ENCODE assay signal across 15 mouse cellular contexts in genomic region chrX:143030371-143031010, GRCm38 (mm10).
A peak's percentile ranks its signal among the peaks of the same experiment; 100 is the strongest.
DNase-seq lines count a peak whose midpoint lies in the region; ATAC-seq lines count a peak whose summit lies in the region.
"Had no signal": no experiment of that assay in that cellular context is flagged by ENCODE, and none has a peak within 500 bp of the region (broad histone marks: within the 10 kb centered on the region; RNA-seq: fewer than 3 reads in every experiment).

No protein-coding gene starts in this region.

- H3K4me3 ChIP-seq in lung, embryonic 15.5 days, result no peak overlapping the region

- ATAC-seq in lung, embryonic 15.5 days (ENCODE audit: borderline replicate concordance, extremely low read depth, low FRiP score, low TSS enrichment), result no peak
- ATAC-seq: forebrain, embryonic 14.5 days had no signal

- 0 out of 2 replicates have a peak, but pooled peaks cover 4% of the 10 kb centered on the region for H3K27me3 ChIP-seq in lung, embryonic 15.5 days

- no peaks in the 10 kb centered on the region for H3K4me1 ChIP-seq in lung, embryonic 15.5 days

- H3K27ac ChIP-seq in lung, embryonic 15.5 days, result no peak overlapping the region

- 0 out of 2 replicates have a peak overlapping the region, but pooled peaks have one; percentile 8 for H3K4me2 ChIP-seq in lung, embryonic 15.5 days
- H3K4me2 ChIP-seq: heart, embryonic 11.5 days had no signal

- H3K36me3 ChIP-seq in lung, embryonic 15.5 days, result no peaks in the 10 kb centered on the region
- H3K36me3 ChIP-seq: G1E had no signal

- peak; percentile 21 for DNase-seq in embryo, embryonic 10 days (ENCODE audit: low spot score)
- DNase-seq in embryo, embryonic 11 days, result no peak
- DNase-seq in lung, adult 18-20 months, result no peak
- peak; percentile 12 for DNase-seq in embryo, embryonic 10.5 days (ENCODE audit: low spot score)
- peak; percentile 38 for DNase-seq in naive thymus-derived CD4-positive, alpha-beta T cell, adult 2 months (ENCODE audit: low read depth)
- no peak for DNase-seq in right cerebral cortex, postnatal 10 days (ENCODE audit: low spot score in 2 of 2)
- DNase-seq in left cerebral cortex, adult 8-10 months (ENCODE audit: low spot score in 2 of 2), result no peak
- DNase-seq: cerebellum, adult 9-10 months; kidney, postnatal 36 days; right cerebral cortex, postnatal 4 days; thymus, postnatal 4 days had no signal

- 32% methylated on average over 10 of the region's 10 CpGs for WGBS in lung, embryonic 15.5 days

- H3K9me3 ChIP-seq in lung, embryonic 15.5 days, result no peaks in the 10 kb centered on the region
- H3K9me3 ChIP-seq: G1E had no signal

- H3K9ac ChIP-seq in lung, embryonic 15.5 days, result no peak overlapping the region

Comparison
In these comparisons a context has a peak if more than half of its experiments do, and no peak if none do; other contexts are left out.
1. DNase-seq: peak in embryo, embryonic 10 days (single experiment), embryo, embryonic 10.5 days (single experiment) and naive thymus-derived CD4-positive, alpha-beta T cell, adult 2 months (single experiment); none in embryo, embryonic 11 days (single experiment), lung, adult 18-20 months (0 of 2), right cerebral cortex, postnatal 10 days (0 of 2) and left cerebral cortex, adult 8-10 months (0 of 2).